16 mouse cellular contexts compared by ENCODE assay signal in genomic region chr9:72390321-72391077, GRCm38 (mm10). TPM values are rescaled to one million over a fixed set of nuclear protein-coding genes. Genes with fewer than 3 reads are reported as not detected.
DNase-seq lines count a peak whose midpoint lies in the region; TF ChIP-seq lines count a peak whose summit lies in the region.
"Had no signal": no experiment of that assay in that cellular context is flagged by ENCODE, and none has a peak within 500 bp of the region (broad histone marks: within the 10 kb centered on the region; RNA-seq: fewer than 3 reads in every experiment).

No protein-coding gene starts in this region.

- H3K4me1 ChIP-seq in thymus, adult 2 months (replicated peaks; ENCODE audit: control insufficient read depth, insufficient read depth, low read length): peaks cover 49% of the 10 kb centered on the region

- no peak for TF ChIP-seq POLR2A in thymus, adult 2 months (IDR thresholded peaks at IDR 0.05; ENCODE audit: control insufficient read depth, extremely low read depth, insufficient read depth, low read length, poor library complexity)

- H3K4me3 ChIP-seq in thymus, adult 2 months (ENCODE audit: control insufficient read depth, insufficient read depth, low read length): no peak overlapping the region
- H3K4me3 ChIP-seq: limb, embryonic 15.5 days; midbrain, embryonic 10.5 days had no signal

- no peaks in the 10 kb centered on the region for H3K27me3 ChIP-seq in thymus, adult 2 months (ENCODE audit: control insufficient read depth, insufficient read depth, low read length)
- H3K27me3 ChIP-seq: limb, embryonic 15.5 days had no signal

- TF ChIP-seq CTCF in thymus, adult 2 months (IDR thresholded peaks at IDR 0.05; ENCODE audit: borderline replicate concordance, control insufficient read depth, extremely low read depth, insufficient read depth, low read length, poor library complexity): peak; percentile 47; the same call in 1 of the 2 replicates

- H3K36me3 ChIP-seq in thymus, adult 2 months (ENCODE audit: control insufficient read depth, insufficient read depth, low read length): no peaks in the 10 kb centered on the region
- H3K36me3 ChIP-seq: hindbrain, embryonic 10.5 days; limb, embryonic 15.5 days; midbrain, embryonic 10.5 days had no signal

- H3K27ac ChIP-seq in thymus, adult 2 months (ENCODE audit: control insufficient read depth, insufficient read depth, low read length): peak overlapping the region; percentile 99
- H3K27ac ChIP-seq: hindbrain, embryonic 10.5 days; limb, embryonic 15.5 days; midbrain, embryonic 10.5 days had no signal

- 16% methylated on average over 12 of the region's 12 CpGs for WGBS in thymus, adult 2 months

- peak; percentile 7 for DNase-seq in ovary, adult 18-20 months (ENCODE audit: low spot score)
- DNase-seq in ovary, postnatal 36 days (ENCODE audit: low spot score): no peak
- peak; percentile 49 for DNase-seq in induced T-regulatory cell, adult 2 months (ENCODE audit: low read depth)
- DNase-seq in thymus, adult 2 months: peak; percentile 90
- DNase-seq in c-Kit-positive CD71-positive TER-119-positive erythroid progenitor cells, embryonic 14.5 days (ENCODE audit: low spot score): no peak
- no peak for DNase-seq in cerebellum, adult 11 months
- no peak for DNase-seq in layer of hippocampus, adult 8-10 months (ENCODE audit: low spot score in 2 of 2)
- DNase-seq: adrenal gland, postnatal 10 days; cerebellum, adult 2 months; kidney, adult 9 months; kidney, postnatal 36 days; liver, postnatal 0 days; right cerebral cortex, adult 18-20 months had no signal

RNA-seq across cellular contexts. Expression of gene Mns1, which starts 47.3 kb away (rescaled TPM):
- polyA plus RNA-seq in thymus, adult 2 months (2012; rRNA removed): 7.4 and 8.1 TPM in 2 replicates
- total RNA-seq in layer of hippocampus, adult 8-10 months (2022): 1 to 10 TPM; 1.1 to 2.0 (median 1.6) TPM

Comparison
In these comparisons a context has a peak if more than half of its experiments do, and no peak if none do; other contexts are left out.
1. DNase-seq: peak in ovary, adult 18-20 months (single experiment), induced T-regulatory cell, adult 2 months (single experiment) and thymus, adult 2 months (single experiment); none in ovary, postnatal 36 days (single experiment), c-Kit-positive CD71-positive TER-119-positive erythroid progenitor cells, embryonic 14.5 days (single experiment), cerebellum, adult 11 months (single experiment) and layer of hippocampus, adult 8-10 months (0 of 2).